9 mouse cellular contexts compared by ENCODE assay signal in genomic region chr17:36237321-36237921, GRCm38 (mm10). TPM values are rescaled to one million over a fixed set of nuclear protein-coding genes. Genes with fewer than 3 reads are reported as not detected.
DNase-seq lines count a peak whose midpoint lies in the region; ATAC-seq and TF ChIP-seq lines count a peak whose summit lies in the region.
"Had no signal": no experiment of that assay in that cellular context is flagged by ENCODE, and none has a peak within 500 bp of the region (broad histone marks: within the 10 kb centered on the region; RNA-seq: fewer than 3 reads in every experiment).

No protein-coding gene starts in this region.

- peak overlapping the region; percentile 19; the same call in 1 of the 2 replicates for H3K9ac ChIP-seq in forebrain, postnatal 0 days
- H3K9ac ChIP-seq in limb, embryonic 12.5 days (replicated peaks), result no peak overlapping the region; the same call in 1 of the 2 replicates
- H3K9ac ChIP-seq in neural tube, embryonic 12.5 days, result peak overlapping the region; percentile 49

- peaks cover 17% of the 10 kb centered on the region for H3K9me3 ChIP-seq in E14TG2a.4 (ENCODE audit: low read length)
- no peaks in the 10 kb centered on the region for H3K9me3 ChIP-seq in forebrain, postnatal 0 days (ENCODE audit: low read length)
- no peaks in the 10 kb centered on the region for H3K9me3 ChIP-seq in limb, embryonic 12.5 days
- no peaks in the 10 kb centered on the region for H3K9me3 ChIP-seq in neural tube, embryonic 12.5 days

- 5% methylated on average over 27 of the region's 27 CpGs for WGBS in forebrain, postnatal 0 days
- 3% methylated on average over 27 of the region's 27 CpGs for WGBS in limb, embryonic 12.5 days
- 3% methylated on average over 27 of the region's 27 CpGs for WGBS in neural tube, embryonic 12.5 days

- H3K4me2 ChIP-seq in forebrain, postnatal 0 days (ENCODE audit: low read depth), result peak overlapping the region; percentile 47
- peak overlapping the region; percentile 55 for H3K4me2 ChIP-seq in limb, embryonic 12.5 days
- peak overlapping the region; percentile 61 for H3K4me2 ChIP-seq in neural tube, embryonic 12.5 days (replicated peaks)

- no peaks in the 10 kb centered on the region for H3K36me3 ChIP-seq in E14TG2a.4 (ENCODE audit: insufficient read depth, low read length)
- no peaks in the 10 kb centered on the region for H3K36me3 ChIP-seq in forebrain, postnatal 0 days (ENCODE audit: insufficient read depth)
- no peaks in the 10 kb centered on the region for H3K36me3 ChIP-seq in limb, embryonic 12.5 days
- no peaks in the 10 kb centered on the region for H3K36me3 ChIP-seq in neural tube, embryonic 12.5 days

- DNase-seq in adrenal gland, postnatal 10 days, result peak; percentile 18
- DNase-seq in adrenal gland, postnatal 4 days (ENCODE audit: low spot score in 2 of 2), result no peak
- no peak for DNase-seq in forebrain, postnatal 0 days
- no peak for DNase-seq in layer of hippocampus, postnatal 14 days (ENCODE audit: low spot score in 2 of 2)
- no peak for DNase-seq in frontal cortex, postnatal 14 days (ENCODE audit: low spot score in 2 of 2)

- H3K4me1 ChIP-seq in E14TG2a.4 (replicated peaks; ENCODE audit: low read depth, low read length), result peaks cover 29% of the 10 kb centered on the region
- H3K4me1 ChIP-seq in forebrain, postnatal 0 days (ENCODE audit: insufficient read depth), result 0 out of 2 replicates have a peak, but pooled peaks cover 6% of the 10 kb centered on the region
- H3K4me1 ChIP-seq in limb, embryonic 12.5 days (replicated peaks), result peaks cover 15% of the 10 kb centered on the region
- peaks cover 5% of the 10 kb centered on the region; the same call in 1 of the 2 replicates for H3K4me1 ChIP-seq in neural tube, embryonic 12.5 days

- no peak overlapping the region for H3K27ac ChIP-seq in forebrain, postnatal 0 days (ENCODE audit: low read depth, low read length)
- H3K27ac ChIP-seq in limb, embryonic 12.5 days, result no peak overlapping the region
- H3K27ac ChIP-seq in neural tube, embryonic 12.5 days, result no peak overlapping the region

- ATAC-seq in forebrain, postnatal 0 days, result peak; percentile 23; the same call in 1 of the 2 replicates
- ATAC-seq in limb, embryonic 12.5 days (ENCODE audit: insufficient number of reproducible peaks, insufficient read depth, low FRiP score, low TSS enrichment, low read depth), result 0 out of 2 replicates have a peak, but pooled peaks have one; percentile 37
- ATAC-seq in neural tube, embryonic 12.5 days (ENCODE audit: low FRiP score, low read depth), result no peak

- TF ChIP-seq CTCF in E14TG2a.4 (conservative IDR thresholded peaks at IDR 0.05; ENCODE audit: low read length), result no peak
- no peak for TF ChIP-seq CTCF in forebrain, postnatal 0 days (IDR thresholded peaks at IDR 0.05; ENCODE audit: low read depth)

- H3K27me3 ChIP-seq in E14TG2a.4 (ENCODE audit: insufficient read depth, low read length), result peaks cover 28% of the 10 kb centered on the region
- peaks cover 14% of the 10 kb centered on the region; the same call in 1 of the 2 replicates for H3K27me3 ChIP-seq in forebrain, postnatal 0 days (ENCODE audit: insufficient read depth, low read length)
- peaks cover 43% of the 10 kb centered on the region for H3K27me3 ChIP-seq in limb, embryonic 12.5 days
- peaks cover 39% of the 10 kb centered on the region for H3K27me3 ChIP-seq in neural tube, embryonic 12.5 days (replicated peaks)

- peak overlapping the region; percentile 76 for H3K4me3 ChIP-seq in E14TG2a.4 (replicated peaks; ENCODE audit: low read length)
- peak overlapping the region; percentile 20 for H3K4me3 ChIP-seq in forebrain, postnatal 0 days (ENCODE audit: low read depth, low read length)
- H3K4me3 ChIP-seq in limb, embryonic 12.5 days (replicated peaks), result peak overlapping the region; percentile 33
- H3K4me3 ChIP-seq in neural tube, embryonic 12.5 days, result peak overlapping the region; percentile 24

RNA-seq across cellular contexts. Expression of gene Rpp21, which starts 20.4 kb away (rescaled TPM):
- total RNA-seq in adrenal gland, postnatal 10 days (2021), result 10 to 100 TPM; 38.3 to 48.1 TPM
- total RNA-seq in adrenal gland, postnatal 4 days (2021), result 10 to 100 TPM; 41.5 to 45.2 TPM
- 39.2 and 58.2 TPM in 2 replicates for total RNA-seq in forebrain, postnatal 0 days (2014; rRNA removed)
- 139 and 159 TPM in 2 replicates for polyA plus RNA-seq in forebrain, postnatal 0 days (2015; fragmentation: Nextera tagmentation; extraction: Ambion mirVana)
- polyA plus RNA-seq in limb, embryonic 12.5 days (2016; fragmentation: Nextera tagmentation; extraction: Ambion mirVana), result 95.8 and 107 TPM in 2 replicates
- polyA plus RNA-seq in neural tube, embryonic 12.5 days (2016; fragmentation: Nextera tagmentation; extraction: Ambion mirVana), result 84.2 and 94.0 TPM in 2 replicates
- 10 to 100 TPM; 44.0 to 47.0 TPM for total RNA-seq in layer of hippocampus, postnatal 14 days (2021)

RNA-seq across cellular contexts. Expression of gene Trim39, which starts 34.6 kb away (rescaled TPM):
- total RNA-seq in adrenal gland, postnatal 10 days (2021), result 10 to 100 TPM; 13.8 to 17.8 TPM
- 10 to 100 TPM; 22.3 to 23.0 TPM for total RNA-seq in adrenal gland, postnatal 4 days (2021)
- 27.1 and 27.8 TPM in 2 replicates for total RNA-seq in forebrain, postnatal 0 days (2014; rRNA removed)
- polyA plus RNA-seq in forebrain, postnatal 0 days (2015; fragmentation: Nextera tagmentation; extraction: Ambion mirVana), result 7.9 and 11.2 TPM in 2 replicates
- polyA plus RNA-seq in limb, embryonic 12.5 days (2016; fragmentation: Nextera tagmentation; extraction: Ambion mirVana), result 23.5 and 23.6 TPM in 2 replicates
- 25.4 and 27.5 TPM in 2 replicates for polyA plus RNA-seq in neural tube, embryonic 12.5 days (2016; fragmentation: Nextera tagmentation; extraction: Ambion mirVana)
- total RNA-seq in layer of hippocampus, postnatal 14 days (2021), result 10 to 100 TPM; 20.4 to 21.4 TPM

RNA-seq across cellular contexts. Expression of gene H2-T3, which starts 47.3 kb away (rescaled TPM):
- total RNA-seq in adrenal gland, postnatal 10 days (2021), result not detected
- total RNA-seq in adrenal gland, postnatal 4 days (2021), result not detected
- total RNA-seq in forebrain, postnatal 0 days (2014; rRNA removed), result not detected in 2 replicates
- polyA plus RNA-seq in forebrain, postnatal 0 days (2015; fragmentation: Nextera tagmentation; extraction: Ambion mirVana), result not detected in 2 replicates
- polyA plus RNA-seq in limb, embryonic 12.5 days (2016; fragmentation: Nextera tagmentation; extraction: Ambion mirVana), result not detected in 2 replicates
- polyA plus RNA-seq in neural tube, embryonic 12.5 days (2016; fragmentation: Nextera tagmentation; extraction: Ambion mirVana), result not detected in 2 replicates
- not detected for total RNA-seq in layer of hippocampus, postnatal 14 days (2021)
- total RNA-seq: liver, adult 2 months had no signal
- polyA plus RNA-seq: liver, adult 2 months had no signal

RNA-seq across cellular contexts. Expression of gene H2-M10.2, which starts 48.9 kb away (rescaled TPM):
- not detected for total RNA-seq in adrenal gland, postnatal 10 days (2021)
- not detected for total RNA-seq in adrenal gland, postnatal 4 days (2021)
- not detected in 2 replicates for total RNA-seq in forebrain, postnatal 0 days (2014; rRNA removed)
- not detected in 2 replicates for polyA plus RNA-seq in forebrain, postnatal 0 days (2015; fragmentation: Nextera tagmentation; extraction: Ambion mirVana)
- not detected in 2 replicates for polyA plus RNA-seq in limb, embryonic 12.5 days (2016; fragmentation: Nextera tagmentation; extraction: Ambion mirVana)
- polyA plus RNA-seq in neural tube, embryonic 12.5 days (2016; fragmentation: Nextera tagmentation; extraction: Ambion mirVana), result not detected in 2 replicates
- not detected for total RNA-seq in layer of hippocampus, postnatal 14 days (2021)
- total RNA-seq: liver, adult 2 months had no signal
- polyA plus RNA-seq: liver, adult 2 months had no signal

Comparison
In these comparisons a context has a peak if more than half of its experiments do, and no peak if none do; other contexts are left out.
1. H3K4me3 ChIP-seq: peak in every context shown above with its lines; median percentile 76 in E14TG2a.4; 33 in limb, embryonic 12.5 days; 24 in neural tube, embryonic 12.5 days; 20 in forebrain, postnatal 0 days.